Mouse (Mus musculus): Measurements from ENCODE around the gene Lmntd2.

Gene Lmntd2

GRCm38 (mm10) chr7:141215880-141216733 lies 2.2 kb upstream of the Lmntd2 start:
- no peak for DNase-seq (ENCODE audit: low spot score in 2 of 2)

GRCm38 (mm10) chr7:141215101-141215879 lies 1.4 kb upstream of the Lmntd2 start, which contains the start of gene Rassf7:
TSS of gene Rassf7 (plus strand) at chr7:141215860.
- DNase-seq (ENCODE audit: low spot score in 2 of 2) = peak; percentile 78 to 80

- DNase-seq (ENCODE audit: low spot score in 2 of 2) = no peak
These were observed 430 bp upstream of the Lmntd2 start for GRCm38 (mm10) chr7:141214310-141214709.

GRCm38 (mm10) chr7:141213133-141213532 lies 747 bp downstream of the Lmntd2 start:
- no peak for DNase-seq (ENCODE audit: low spot score in 2 of 2)

GRCm38 (mm10) chr7:141210606-141211131 lies 3.2 kb downstream of the Lmntd2 start:
- DNase-seq (ENCODE audit: low spot score in 2 of 2) = no peak

GRCm38 (mm10) chr7:141210137-141210536 lies 3.7 kb downstream of the Lmntd2 start:
- no peak for DNase-seq (ENCODE audit: low spot score in 2 of 2)

- DNase-seq (ENCODE audit: low spot score in 2 of 2) = no peak
These were observed 4.4 kb downstream of the Lmntd2 start for GRCm38 (mm10) chr7:141209526-141209925.

GRCm38 (mm10) chr7:141206182-141206937 lies 7.5 kb downstream of the Lmntd2 start:
- no peak for DNase-seq (ENCODE audit: low spot score in 2 of 2)

- DNase-seq (ENCODE audit: low spot score in 2 of 2) = no peak
These were observed 8.4 kb downstream of the Lmntd2 start for GRCm38 (mm10) chr7:141205504-141205903.

GRCm38 (mm10) chr7:141204546-141204945 lies 9.3 kb downstream of the Lmntd2 start:
- DNase-seq (ENCODE audit: low spot score in 2 of 2) = no peak

- no peak for DNase-seq (ENCODE audit: low spot score in 2 of 2)
These were observed 15.8 kb downstream of the Lmntd2 start for GRCm38 (mm10) chr7:141198121-141198520.

GRCm38 (mm10) chr7:141196619-141197282 lies 17.1 kb downstream of the Lmntd2 start:
- DNase-seq (ENCODE audit: low spot score in 2 of 2) = no peak

- no peak for DNase-seq (ENCODE audit: low spot score in 2 of 2)
These were observed 18.1 kb downstream of the Lmntd2 start for GRCm38 (mm10) chr7:141195754-141196153.

- peak; percentile 88 for DNase-seq (ENCODE audit: low spot score in 2 of 2)
These were observed 19.1 kb downstream of the Lmntd2 start for GRCm38 (mm10) chr7:141194830-141195229.

GRCm38 (mm10) chr7:141194409-141194808 lies 19.5 kb downstream of the Lmntd2 start:
- no peak for DNase-seq (ENCODE audit: low spot score in 2 of 2)

- peak; percentile 94 to 98 for DNase-seq (ENCODE audit: low spot score in 2 of 2)
These were observed 19.9 kb downstream of the Lmntd2 start, which contains the start of the genes Hras and Lrrc56 for GRCm38 (mm10) chr7:141193948-141194347. TSS of gene Hras (minus strand) at chr7:141194005. TSS of gene Lrrc56 (plus strand) at chr7:141194157.

- peak; percentile 45 to 51 for DNase-seq (ENCODE audit: low spot score in 2 of 2)
These were observed 20.5 kb downstream of the Lmntd2 start for GRCm38 (mm10) chr7:141193348-141193856.

GRCm38 (mm10) chr7:141192776-141193347 lies 21.0 kb downstream of the Lmntd2 start:
- DNase-seq (ENCODE audit: low spot score in 2 of 2) = no peak

GRCm38 (mm10) chr7:141191796-141192685 lies 21.8 kb downstream of the Lmntd2 start:
- DNase-seq (ENCODE audit: low spot score in 2 of 2) = no peak

Data from frontal cortex, postnatal 10 days (tissue).